Mouse (Mus musculus) lung, postnatal 0 days (tissue): ENCODE data around the gene Snapc3. TPM values are rescaled to one million over a fixed set of nuclear protein-coding genes. Genes with fewer than 3 reads are reported as not detected.
"Not testable (repeated sequence)": the region's sequence is repeated elsewhere in the genome, so short reads cannot be mapped to it uniquely, and the experiment has no call there.

ENCODE experiments used
- ATAC-seq: fragments of 200-750 bp; cut with Nextera tagmentation; 2 replicates; pipeline ENCODE4 v1.8.0; 2017; ENCODE audit warnings: moderate library complexity
- DNase-seq: peaks from one replicate; pipeline ENCODE4 v3.0.0-alpha.2; 2016; ENCODE audit warnings: low spot score
- H3K27ac ChIP-seq: fragments of 300-500 bp; sonication (generic); 2 replicates; pipeline ENCODE4 v1.5.1; 2014; ENCODE audit warnings: antibody characterized with exemption, mild to moderate bottlenecking, low read length, mixed read lengths
- H3K27me3 ChIP-seq: fragments of 300-500 bp; sonication (generic); replicated peaks from 2 replicates; pipeline ENCODE4 v1.6.1; 2014; ENCODE audit warnings: low read length, mixed read lengths; ENCODE audit not compliant: insufficient read depth
- H3K36me3 ChIP-seq: fragments of 300-500 bp; sonication (generic); 2 replicates; pipeline ENCODE4 v1.6.1; 2014; ENCODE audit warnings: low read length, mixed read lengths; ENCODE audit not compliant: insufficient read depth
- H3K4me1 ChIP-seq: fragments of 300-500 bp; sonication (generic); 2 replicates; pipeline ENCODE4 v1.6.1; 2014; ENCODE audit warnings: antibody characterized with exemption, low read depth, low read length, mixed read lengths; ENCODE audit not compliant: insufficient read depth
- H3K4me2 ChIP-seq: fragments of 300-500 bp; sonication (generic); replicated peaks from 2 replicates; pipeline ENCODE4 v1.6.1; 2014; ENCODE audit warnings: low read depth, mild to moderate bottlenecking, low read length, moderate library complexity, mixed read lengths
- H3K4me3 ChIP-seq: fragments of 300-500 bp; sonication (generic); 2 replicates; pipeline ENCODE4 v1.5.1; 2014; ENCODE audit warnings: low read depth, low read length
- H3K9ac ChIP-seq: fragments of 300-500 bp; sonication (generic); replicated peaks from 2 replicates; pipeline ENCODE4 v1.6.1; 2014; ENCODE audit warnings: low read depth, mild to moderate bottlenecking
- H3K9me3 ChIP-seq: fragments of 300-500 bp; sonication (generic); 2 replicates; pipeline ENCODE4 v1.6.1; 2016; ENCODE audit warnings: low read length, mixed read lengths
- CTCF ChIP-seq: IDR thresholded peaks from 2 replicates; pipeline ENCODE4 v1.5.1; 2016; ENCODE audit warnings: antibody characterized with exemption, mild to moderate bottlenecking
- EP300 ChIP-seq: IDR thresholded peaks from 2 replicates; pipeline ENCODE4 v1.6.1; 2016; ENCODE audit warnings: antibody characterized with exemption, mild to moderate bottlenecking, control low read depth
- WGBS: fragments of 180-500 bp; shearing (Covaris S2); extraction: QIAGEN DNeasy Blood & Tissue Kit; methylation state at CpG from one replicate; pipeline ENCODE4 v1.1.7; 2014; 5-methylcytosine and 5-hydroxymethylcytosine counted together
- polyA plus RNA-seq: library from polyadenylated mRNA; unstranded; fragments of >200 nt; fragmentation: Nextera tagmentation; extraction: Ambion mirVana; gene quantifications from 2 replicates; pipeline ENCODE4 v1.2.1, GENCODE M21; 2015

The Snapc3 gene
- polyA plus RNA-seq, 1 experiment from 2014 or later, result 21.5 TPM

- no peaks in the 10 kb centered on the region for H3K4me1 ChIP-seq
- no peak overlapping the region for H3K4me2 ChIP-seq
- H3K27ac ChIP-seq, result no peak overlapping the region
- ATAC-seq (no peak), DNase-seq (no peak)
- no peak overlapping the region for H3K9ac ChIP-seq
- H3K4me3 ChIP-seq, result no peak overlapping the region
- no peaks in the 10 kb centered on the region for H3K36me3 ChIP-seq
- TF ChIP-seq EP300 (no peak), CTCF (no peak)
- 74% methylated on average over 1 of the region's 1 CpGs for WGBS
- no peaks in the 10 kb centered on the region for H3K9me3 ChIP-seq
- H3K27me3 ChIP-seq, result no peaks in the 10 kb centered on the region
Measured at GRCm38 (mm10) chr4:83514183-83514582, 96.7 kb downstream of the Snapc3 start.

- DNase-seq (no peak), ATAC-seq (no peak)
- no peaks in the 10 kb centered on the region for H3K27me3 ChIP-seq
- WGBS, result 83% methylated on average over 10 of the region's 10 CpGs
- H3K9me3 ChIP-seq, result no peaks in the 10 kb centered on the region
- no peak overlapping the region for H3K4me2 ChIP-seq
- TF ChIP-seq CTCF, result peak; percentile 59
- TF ChIP-seq EP300, result no peak
- H3K4me3 ChIP-seq, result no peak overlapping the region
- no peaks in the 10 kb centered on the region for H3K4me1 ChIP-seq
- no peak overlapping the region for H3K9ac ChIP-seq
- no peak overlapping the region for H3K27ac ChIP-seq
- no peaks in the 10 kb centered on the region for H3K36me3 ChIP-seq
Measured at GRCm38 (mm10) chr4:83514976-83515669, 97.6 kb downstream of the Snapc3 start.

GRCm38 (mm10) chr4:83516144-83516543, 98.6 kb downstream of the Snapc3 start:
- not testable (repeated sequence) for H3K4me1 ChIP-seq, H3K4me3 ChIP-seq, H3K27me3 ChIP-seq, H3K36me3 ChIP-seq, H3K9ac ChIP-seq, H3K4me2 ChIP-seq, H3K27ac ChIP-seq, DNase-seq, ATAC-seq, H3K9me3 ChIP-seq
- 90% methylated on average over 5 of the region's 6 CpGs for whole genome bisulfite sequencing

Other genes with a start within 250 kb of the Snapc3 start
- 6.7 and 7.5 TPM in 2 replicates for gene Ttc39b, start 93.5 kb upstream of the Snapc3 start, polyA plus RNA-seq
- 38.1 and 44.2 TPM in 2 replicates for gene Psip1, start 68.7 kb downstream of the Snapc3 start, polyA plus RNA-seq
- gene Ccdc171, start 107.8 kb downstream of the Snapc3 start, polyA plus RNA-seq, result 2.0 and 3.3 TPM in 2 replicates